In genomic region chr4:82886148-82886547, GRCm38 (mm10) we compare ENCODE assay signal across 46 mouse cellular contexts. TPM values are rescaled to one million over a fixed set of nuclear protein-coding genes. Genes with fewer than 3 reads are reported as not detected.
"Had no signal": no experiment of that assay in that cellular context is flagged by ENCODE, and none has a peak within 500 bp of the region (broad histone marks: within the 10 kb centered on the region; RNA-seq: fewer than 3 reads in every experiment).

No protein-coding gene starts in this region.

- H3K36me3 ChIP-seq: heart, embryonic 10.5 days; heart, embryonic 12.5 days; heart, embryonic 13.5 days; heart, embryonic 15.5 days; hindbrain, embryonic 10.5 days; hindbrain, embryonic 12.5 days; hindbrain, embryonic 13.5 days; hindbrain, embryonic 15.5 days; intestine, embryonic 15.5 days; kidney, embryonic 15.5 days had no signal

- ATAC-seq: hindbrain, embryonic 16.5 days; hindbrain, postnatal 0 days; inflammation-experienced regulatory T-cells, adult 6 months; intestine, embryonic 15.5 days; intestine, embryonic 16.5 days; intestine, postnatal 0 days had no signal

- H3K4me3 ChIP-seq: heart, embryonic 10.5 days; heart, embryonic 12.5 days; heart, embryonic 13.5 days; heart, embryonic 15.5 days; hindbrain, embryonic 10.5 days; hindbrain, embryonic 12.5 days; hindbrain, embryonic 13.5 days; hindbrain, embryonic 15.5 days; intestine, embryonic 15.5 days; kidney, embryonic 15.5 days; layer of hippocampus, adult 2 months had no signal

- H3K27ac ChIP-seq: heart, embryonic 10.5 days; heart, embryonic 13.5 days; heart, embryonic 15.5 days; hindbrain, embryonic 10.5 days; hindbrain, embryonic 12.5 days; hindbrain, embryonic 13.5 days; hindbrain, embryonic 14.5 days; hindbrain, embryonic 15.5 days; hindbrain, postnatal 0 days; intestine, embryonic 15.5 days; kidney, embryonic 15.5 days; kidney, postnatal 0 days; layer of hippocampus, adult 2 months had no signal

- H3K4me2 ChIP-seq: heart, embryonic 11.5 days; heart, embryonic 12.5 days; heart, embryonic 13.5 days; heart, embryonic 15.5 days; hindbrain, embryonic 12.5 days; hindbrain, embryonic 13.5 days; hindbrain, embryonic 14.5 days; hindbrain, embryonic 15.5 days; intestine, embryonic 15.5 days; kidney, embryonic 15.5 days had no signal

- DNase-seq: heart, postnatal 10 days; heart, postnatal 14 days; heart, postnatal 36 days; heart, postnatal 4 days; kidney, adult 11 months; kidney, adult 18-20 months; kidney, adult 2 months; kidney, adult 8-10 months; kidney, adult 9 months; kidney, postnatal 10 days; kidney, postnatal 14 days; kidney, postnatal 25 days; kidney, postnatal 36 days; kidney, postnatal 4 days; layer of hippocampus, adult 9-11 months; layer of hippocampus, postnatal 36 days had no signal

- H3K4me1 ChIP-seq: heart, embryonic 10.5 days; heart, embryonic 12.5 days; heart, embryonic 15.5 days; intestine, embryonic 15.5 days had no signal

- H3K9ac ChIP-seq: heart, embryonic 12.5 days; heart, embryonic 13.5 days; heart, embryonic 15.5 days; hindbrain, embryonic 12.5 days; hindbrain, embryonic 13.5 days; hindbrain, embryonic 14.5 days; hindbrain, embryonic 15.5 days; intestine, embryonic 15.5 days; kidney, embryonic 15.5 days had no signal

- H3K27me3 ChIP-seq: heart, embryonic 12.5 days; heart, embryonic 13.5 days; heart, embryonic 15.5 days; hindbrain, embryonic 12.5 days; hindbrain, embryonic 13.5 days; hindbrain, embryonic 15.5 days; intestine, embryonic 15.5 days; kidney, embryonic 15.5 days had no signal

- H3K9me3 ChIP-seq: heart, embryonic 10.5 days; heart, embryonic 12.5 days; heart, embryonic 13.5 days; heart, embryonic 15.5 days; hindbrain, embryonic 10.5 days; hindbrain, embryonic 12.5 days; hindbrain, embryonic 13.5 days; hindbrain, embryonic 15.5 days; intestine, embryonic 15.5 days; kidney, embryonic 15.5 days had no signal

RNA-seq across cellular contexts. Expression of gene Cer1, which starts 1.2 kb away (rescaled TPM):
- total RNA-seq: heart, postnatal 10 days; heart, postnatal 14 days; heart, postnatal 25 days; heart, postnatal 36 days; heart, postnatal 4 days; hematopoietic stem cell, adult 5-6 weeks; hindbrain, postnatal 0 days; layer of hippocampus, adult 18-20 months; layer of hippocampus, adult 2 months; layer of hippocampus, postnatal 14 days; layer of hippocampus, postnatal 25 days; layer of hippocampus, postnatal 36 days had no signal
- polyA plus RNA-seq: heart, embryonic 10.5 days; heart, embryonic 11.5 days; heart, embryonic 12.5 days; heart, embryonic 14.5 days; heart, embryonic 15.5 days; heart, embryonic 16.5 days; heart, postnatal 0 days; hindbrain, embryonic 10.5 days; hindbrain, embryonic 12.5 days; hindbrain, embryonic 13.5 days; hindbrain, embryonic 14.5 days; hindbrain, embryonic 15.5 days; hindbrain, postnatal 0 days; inflammation-experienced regulatory T-cells, adult 6 months; intestine, postnatal 0 days; kidney, adult 2 months; kidney, embryonic 14.5 days; kidney, embryonic 16.5 days; kidney, postnatal 0 days; large intestine, adult 2 months had no signal
